Mouse (Mus musculus): ENCODE results near the gene Tmie. TPM values are rescaled to one million over a fixed set of nuclear protein-coding genes. Genes with fewer than 3 reads are reported as not detected.

Tmie gene
- total and polyA plus RNA-seq, 3 experiments, result not detected

GRCm38 (mm10) chr9:110915466-110915865, 35.6 kb upstream of the Tmie start:
- dilution Hi-C loops (cut with MboI; ENCODE audit: extremely low pct_ligation_motif_present, extremely low pct_unique_long_range_greater_than_20kb, low sequenced_read_pairs) (no loop called here), in situ Hi-C loops (cut with MboI; ENCODE audit: low pct_ligation_motif_present, low pct_unique_long_range_greater_than_20kb, low sequenced_read_pairs) (no loop called here)
- Histone ChIP-seq H3K4me3 (replicated peaks in 1 of 3; ENCODE audit: low read depth in 2 of 3, low read length in 2 of 3, poor library complexity in 1 of 3) (no peak overlapping the region), H3K27me3 (replicated peaks) (no peaks in the 10 kb centered on the region), H3K36me3 (replicated peaks in 1 of 2; ENCODE audit: control insufficient read depth in 1 of 2, insufficient read depth in 1 of 2, low read length in 1 of 2) (no peaks in the 10 kb centered on the region), H3K4me1 (ENCODE audit: control insufficient read depth in 1 of 2, insufficient read depth in 2 of 2) (peaks cover 0 to 3% of the 10 kb centered on the region in 2 experiments; a peak in 1 of 4 replicates), H3K9ac (ENCODE audit: insufficient read depth, low read depth) (no peak overlapping the region), H3K4me2 (ENCODE audit: insufficient read depth, low read depth, poor library complexity, severe bottlenecking) (no peak overlapping the region), H3K27ac (ENCODE audit: insufficient read depth, low read depth) (no peak overlapping the region), H3K79me2 (replicated peaks; ENCODE audit: control insufficient read depth, extremely low read depth, insufficient read depth, poor library complexity, severe bottlenecking) (no peaks in the 10 kb centered on the region), H3K9me3 (replicated peaks; ENCODE audit: low read length) (no peaks in the 10 kb centered on the region)
- DNase-seq (ENCODE audit: extremely low read depth), result no peak
- TF ChIP-seq E2F4 (IDR thresholded peaks at IDR 0.05; ENCODE audit: insufficient replicate concordance, low read depth, low read length) (no peak), POLR2A (IDR thresholded peaks at IDR 0.05; ENCODE audit: low read depth, low read length) (no peak), ZC3H11A (IDR thresholded peaks at IDR 0.05; ENCODE audit: low read depth, low read length) (no peak), NELFE (IDR thresholded peaks at IDR 0.05; ENCODE audit: low read depth, low read length) (no peak)

GRCm38 (mm10) chr9:110914631-110915236, 34.8 kb upstream of the Tmie start:
- H3K27ac ChIP-seq (ENCODE audit: insufficient read depth, low read depth), result no peak overlapping the region
- TF ChIP-seq MAZ (IDR thresholded peaks at IDR 0.05; ENCODE audit: low read depth, low read length) (no peak), IRF4 (IDR thresholded peaks at IDR 0.05; ENCODE audit: low read depth, low read length) (no peak), RCOR1 (conservative IDR thresholded peaks at IDR 0.05; ENCODE audit: low read depth, low read length) (no peak), ELF1 (IDR thresholded peaks at IDR 0.05; ENCODE audit: low read depth, low read length) (no peak), CTCF (conservative IDR thresholded peaks at IDR 0.05 in 1 of 2, IDR thresholded peaks at IDR 0.05 in 1 of 2; ENCODE audit: low read depth in 2 of 2, low read length in 2 of 2) (no peak), ETS1 (conservative IDR thresholded peaks at IDR 0.05; ENCODE audit: low read depth, low read length) (no peak), JUN (IDR thresholded peaks at IDR 0.05; ENCODE audit: insufficient read depth, low read depth, low read length) (no peak), MYC (IDR thresholded peaks at IDR 0.05; ENCODE audit: low read depth, low read length) (no peak), RAD21 (IDR thresholded peaks at IDR 0.05; ENCODE audit: low read depth, low read length) (no peak), TCF12 (IDR thresholded peaks at IDR 0.05; ENCODE audit: low read depth, low read length) (no peak), POLR2A (IDR thresholded peaks at IDR 0.05; ENCODE audit: low read depth, low read length) (no peak), MAX (IDR thresholded peaks at IDR 0.05; ENCODE audit: low read length) (no peak), GABPA (IDR thresholded peaks at IDR 0.05; ENCODE audit: insufficient replicate concordance, low read depth, low read length) (no peak), MXI1 (IDR thresholded peaks at IDR 0.05; ENCODE audit: low read depth, low read length) (no peak), SMC3 (IDR thresholded peaks at IDR 0.05; ENCODE audit: low read depth, low read length) (no peak), CHD1 (IDR thresholded peaks at IDR 0.05; ENCODE audit: low read depth, low read length) (no peak), USF1 (IDR thresholded peaks at IDR 0.05; ENCODE audit: low read depth, low read length) (no peak), TBP (conservative IDR thresholded peaks at IDR 0.05; ENCODE audit: low read depth, low read length) (no peak), SIN3A (IDR thresholded peaks at IDR 0.05; ENCODE audit: low read length) (no peak)
- H3K4me1 ChIP-seq (ENCODE audit: control insufficient read depth in 1 of 2, insufficient read depth in 2 of 2), result peaks cover 0 to 6% of the 10 kb centered on the region in 2 experiments; a peak in 2 of 4 replicates
- no peak overlapping the region for H3K4me3 ChIP-seq (replicated peaks in 1 of 3; ENCODE audit: low read depth in 2 of 3, low read length in 2 of 3, poor library complexity in 1 of 3)
- H3K9ac ChIP-seq (ENCODE audit: insufficient read depth, low read depth), result no peak overlapping the region
- no peak for DNase-seq (ENCODE audit: extremely low read depth)
- no peak overlapping the region for H3K4me2 ChIP-seq (ENCODE audit: insufficient read depth, low read depth, poor library complexity, severe bottlenecking)
- in situ Hi-C loops (cut with MboI; ENCODE audit: low pct_ligation_motif_present, low pct_unique_long_range_greater_than_20kb, low sequenced_read_pairs), result no loop called here
- H3K9me3 ChIP-seq (replicated peaks; ENCODE audit: low read length), result no peaks in the 10 kb centered on the region
- dilution Hi-C loops (cut with MboI; ENCODE audit: extremely low pct_ligation_motif_present, extremely low pct_unique_long_range_greater_than_20kb, low sequenced_read_pairs), result no loop called here
- H3K27me3 ChIP-seq (replicated peaks), result no peaks in the 10 kb centered on the region
- H3K79me2 ChIP-seq (replicated peaks; ENCODE audit: control insufficient read depth, extremely low read depth, insufficient read depth, poor library complexity, severe bottlenecking), result no peaks in the 10 kb centered on the region
- H3K36me3 ChIP-seq (replicated peaks in 1 of 2; ENCODE audit: control insufficient read depth in 1 of 2, insufficient read depth in 1 of 2, low read length in 1 of 2), result no peaks in the 10 kb centered on the region

Data from CH12.LX (cell line).